Mouse (Mus musculus): ENCODE results near the gene Phactr1. TPM values are rescaled to one million over a fixed set of nuclear protein-coding genes. Genes with fewer than 3 reads are reported as not detected.

Phactr1 gene
- polyA plus RNA-seq, 1 experiment from 2014 or later = 0.61 TPM

- Histone ChIP-seq H3K4me1 (ENCODE audit: control insufficient read depth, low read depth, low read length) (no peaks in the 10 kb centered on the region), H3K36me3 (ENCODE audit: control insufficient read depth, insufficient read depth) (no peaks in the 10 kb centered on the region), H3K4me2 (ENCODE audit: low read depth, low read length) (no peak overlapping the region), H3K9ac (ENCODE audit: low read depth, low read length) (no peak overlapping the region), H3K4me3 (ENCODE audit: low read depth, low read length) (no peak overlapping the region), H3K27me3 (ENCODE audit: control insufficient read depth, insufficient read depth, low read depth, low read length) (no peaks in the 10 kb centered on the region), H3K27ac (ENCODE audit: low read length) (no peak overlapping the region), H3K9me3 (replicated peaks; ENCODE audit: control insufficient read depth, low read length) (no peaks in the 10 kb centered on the region)
- 65% methylated on average over 5 of the region's 5 CpGs for WGBS (ENCODE audit: insufficient replicate concordance)
- ATAC-seq (ENCODE audit: low read depth) = no peak
Observed at GRCm38 (mm10) chr13:42738152-42738551, 57.7 kb downstream of the Phactr1 start.

GRCm38 (mm10) chr13:42742226-42742625 is 61.8 kb downstream of the Phactr1 start:
- no peaks in the 10 kb centered on the region for H3K4me1 ChIP-seq (ENCODE audit: control insufficient read depth, low read depth, low read length)

GRCm38 (mm10) chr13:42744467-42744866 is 64.0 kb downstream of the Phactr1 start:
- Histone ChIP-seq H3K27me3 (ENCODE audit: control insufficient read depth, insufficient read depth, low read depth, low read length) (no peaks in the 10 kb centered on the region), H3K4me2 (ENCODE audit: low read depth, low read length) (no peak overlapping the region), H3K9ac (ENCODE audit: low read depth, low read length) (no peak overlapping the region), H3K27ac (ENCODE audit: low read length) (no peak overlapping the region), H3K9me3 (replicated peaks; ENCODE audit: control insufficient read depth, low read length) (no peaks in the 10 kb centered on the region), H3K4me3 (ENCODE audit: low read depth, low read length) (no peak overlapping the region), H3K36me3 (ENCODE audit: control insufficient read depth, insufficient read depth) (no peaks in the 10 kb centered on the region), H3K4me1 (ENCODE audit: control insufficient read depth, low read depth, low read length) (no peaks in the 10 kb centered on the region)
- ATAC-seq (ENCODE audit: low read depth) = no peak
- 69% methylated on average over 5 of the region's 5 CpGs for WGBS (ENCODE audit: insufficient replicate concordance)

More at GRCm38 (mm10) chr13:42742226-42742625, 61.8 kb downstream of the Phactr1 start:
- Histone ChIP-seq H3K27me3 (ENCODE audit: control insufficient read depth, insufficient read depth, low read depth, low read length) (no peaks in the 10 kb centered on the region), H3K36me3 (ENCODE audit: control insufficient read depth, insufficient read depth) (no peaks in the 10 kb centered on the region), H3K9me3 (replicated peaks; ENCODE audit: control insufficient read depth, low read length) (no peaks in the 10 kb centered on the region), H3K9ac (ENCODE audit: low read depth, low read length) (no peak overlapping the region), H3K4me2 (ENCODE audit: low read depth, low read length) (no peak overlapping the region), H3K4me3 (ENCODE audit: low read depth, low read length) (no peak overlapping the region), H3K27ac (ENCODE audit: low read length) (no peak overlapping the region)
- no peak for ATAC-seq (ENCODE audit: low read depth)

- no peak overlapping the region for H3K4me3 ChIP-seq (ENCODE audit: low read depth, low read length)
- H3K9ac ChIP-seq (ENCODE audit: low read depth, low read length) = no peak overlapping the region
- no peaks in the 10 kb centered on the region for H3K36me3 ChIP-seq (ENCODE audit: control insufficient read depth, insufficient read depth)
- H3K9me3 ChIP-seq (replicated peaks; ENCODE audit: control insufficient read depth, low read length) = no peaks in the 10 kb centered on the region
- WGBS (ENCODE audit: insufficient replicate concordance) = 53% methylated on average over 11 of the region's 11 CpGs
- no peak overlapping the region for H3K4me2 ChIP-seq (ENCODE audit: low read depth, low read length)
- H3K27me3 ChIP-seq (ENCODE audit: control insufficient read depth, insufficient read depth, low read depth, low read length) = no peaks in the 10 kb centered on the region
- ATAC-seq (ENCODE audit: low read depth) = no peak
- no peaks in the 10 kb centered on the region for H3K4me1 ChIP-seq (ENCODE audit: control insufficient read depth, low read depth, low read length)
- no peak overlapping the region for H3K27ac ChIP-seq (ENCODE audit: low read length)
Observed at GRCm38 (mm10) chr13:42757654-42758400, 77.4 kb downstream of the Phactr1 start.

GRCm38 (mm10) chr13:42759170-42759569 is 78.7 kb downstream of the Phactr1 start:
- Histone ChIP-seq H3K4me3 (ENCODE audit: low read depth, low read length) (no peak overlapping the region), H3K27me3 (ENCODE audit: control insufficient read depth, insufficient read depth, low read depth, low read length) (no peaks in the 10 kb centered on the region), H3K9ac (ENCODE audit: low read depth, low read length) (no peak overlapping the region), H3K9me3 (replicated peaks; ENCODE audit: control insufficient read depth, low read length) (no peaks in the 10 kb centered on the region), H3K4me1 (ENCODE audit: control insufficient read depth, low read depth, low read length) (no peaks in the 10 kb centered on the region), H3K4me2 (ENCODE audit: low read depth, low read length) (no peak overlapping the region), H3K27ac (ENCODE audit: low read length) (no peak overlapping the region), H3K36me3 (ENCODE audit: control insufficient read depth, insufficient read depth) (no peaks in the 10 kb centered on the region)
- WGBS (ENCODE audit: insufficient replicate concordance) = 67% methylated on average over 5 of the region's 5 CpGs
- ATAC-seq (ENCODE audit: low read depth) = no peak

- no peak overlapping the region for H3K4me2 ChIP-seq (ENCODE audit: low read depth, low read length)
- H3K27ac ChIP-seq (ENCODE audit: low read length) = no peak overlapping the region
- H3K9ac ChIP-seq (ENCODE audit: low read depth, low read length) = no peak overlapping the region
- H3K36me3 ChIP-seq (ENCODE audit: control insufficient read depth, insufficient read depth) = no peaks in the 10 kb centered on the region
- WGBS (ENCODE audit: insufficient replicate concordance) = 66% methylated on average over 10 of the region's 10 CpGs
- H3K9me3 ChIP-seq (replicated peaks; ENCODE audit: control insufficient read depth, low read length) = no peaks in the 10 kb centered on the region
- ATAC-seq (ENCODE audit: low read depth) = no peak
- H3K27me3 ChIP-seq (ENCODE audit: control insufficient read depth, insufficient read depth, low read depth, low read length) = no peaks in the 10 kb centered on the region
- no peak overlapping the region for H3K4me3 ChIP-seq (ENCODE audit: low read depth, low read length)
- H3K4me1 ChIP-seq (ENCODE audit: control insufficient read depth, low read depth, low read length) = no peaks in the 10 kb centered on the region
Observed at GRCm38 (mm10) chr13:42760907-42761544, 80.6 kb downstream of the Phactr1 start.

- Histone ChIP-seq H3K4me2 (ENCODE audit: low read depth, low read length) (no peak overlapping the region), H3K9ac (ENCODE audit: low read depth, low read length) (no peak overlapping the region), H3K27me3 (ENCODE audit: control insufficient read depth, insufficient read depth, low read depth, low read length) (no peaks in the 10 kb centered on the region), H3K9me3 (replicated peaks; ENCODE audit: control insufficient read depth, low read length) (no peaks in the 10 kb centered on the region), H3K4me1 (ENCODE audit: control insufficient read depth, low read depth, low read length) (no peaks in the 10 kb centered on the region), H3K27ac (ENCODE audit: low read length) (no peak overlapping the region), H3K36me3 (ENCODE audit: control insufficient read depth, insufficient read depth) (no peaks in the 10 kb centered on the region), H3K4me3 (ENCODE audit: low read depth, low read length) (no peak overlapping the region)
- WGBS (ENCODE audit: insufficient replicate concordance) = 49% methylated on average over 6 of the region's 6 CpGs
- no peak for ATAC-seq (ENCODE audit: low read depth)
Observed at GRCm38 (mm10) chr13:42772314-42772713, 91.9 kb downstream of the Phactr1 start.

GRCm38 (mm10) chr13:42774040-42774439 is 93.6 kb downstream of the Phactr1 start:
- 48% methylated on average over 2 of the region's 2 CpGs for WGBS (ENCODE audit: insufficient replicate concordance)
- Histone ChIP-seq H3K4me1 (ENCODE audit: control insufficient read depth, low read depth, low read length) (no peaks in the 10 kb centered on the region), H3K9ac (ENCODE audit: low read depth, low read length) (no peak overlapping the region), H3K9me3 (replicated peaks; ENCODE audit: control insufficient read depth, low read length) (no peaks in the 10 kb centered on the region), H3K36me3 (ENCODE audit: control insufficient read depth, insufficient read depth) (no peaks in the 10 kb centered on the region), H3K27me3 (ENCODE audit: control insufficient read depth, insufficient read depth, low read depth, low read length) (no peaks in the 10 kb centered on the region), H3K27ac (ENCODE audit: low read length) (no peak overlapping the region), H3K4me3 (ENCODE audit: low read depth, low read length) (no peak overlapping the region), H3K4me2 (ENCODE audit: low read depth, low read length) (no peak overlapping the region)
- ATAC-seq (ENCODE audit: low read depth) = no peak

GRCm38 (mm10) chr13:42782151-42782550 is 101.7 kb downstream of the Phactr1 start:
- H3K9me3 ChIP-seq (replicated peaks; ENCODE audit: control insufficient read depth, low read length) = no peaks in the 10 kb centered on the region
- H3K27me3 ChIP-seq (ENCODE audit: control insufficient read depth, insufficient read depth, low read depth, low read length) = no peaks in the 10 kb centered on the region
- 79% methylated on average over 13 of the region's 13 CpGs for WGBS (ENCODE audit: insufficient replicate concordance)
- no peaks in the 10 kb centered on the region for H3K36me3 ChIP-seq (ENCODE audit: control insufficient read depth, insufficient read depth)
- no peak overlapping the region for H3K9ac ChIP-seq (ENCODE audit: low read depth, low read length)
- ATAC-seq (ENCODE audit: low read depth) = no peak
- H3K4me1 ChIP-seq (ENCODE audit: control insufficient read depth, low read depth, low read length) = no peaks in the 10 kb centered on the region
- H3K27ac ChIP-seq (ENCODE audit: low read length) = no peak overlapping the region
- no peak overlapping the region for H3K4me2 ChIP-seq (ENCODE audit: low read depth, low read length)
- H3K4me3 ChIP-seq (ENCODE audit: low read depth, low read length) = no peak overlapping the region
